Mouse (Mus musculus) layer of hippocampus, postnatal 14 days (tissue): ENCODE measurements at regions not wholly inside any gene's neighbourhood (a gene's known extent, or its start where the extent isn't known, plus 50 kb on each side); places are given as distances from the start of the nearest gene placed in this dataset.

Experiments used
- DNase-seq, 2 experiments: peaks; one replicate each; pipeline ENCODE4 v3.0.0; 2021 to 2022; ENCODE audit warnings: low spot score in 2 of 2, mixed read lengths in 1 of 2

DNA sequence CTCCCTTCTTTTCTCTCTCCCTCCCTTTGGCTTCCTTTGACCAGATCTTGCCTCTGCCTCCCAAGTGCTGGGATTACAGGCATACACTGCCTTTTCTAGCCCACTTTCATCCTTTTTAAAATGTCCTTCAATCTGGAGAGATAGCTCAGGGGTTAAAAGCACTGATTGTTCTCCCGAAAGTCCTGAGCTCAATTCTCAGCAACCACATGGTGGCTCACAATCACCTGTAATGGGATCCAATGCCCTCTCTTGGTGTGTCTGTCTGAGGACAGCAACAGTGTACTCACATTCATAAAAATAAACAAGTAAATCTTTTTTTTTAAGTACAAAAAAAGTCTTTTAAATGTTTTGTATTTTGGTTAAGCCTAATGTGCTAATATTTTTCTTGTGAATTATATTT, 158.4 kb upstream of the Rpl34 start:
- no peak for DNase-seq

GRCm38 (mm10) chr3:130887540-130888312, 157.5 kb upstream of the Rpl34 start:
- no peak for DNase-seq

GRCm38 (mm10) chr3:130885974-130886373, 155.8 kb upstream of the Rpl34 start:
- DNase-seq = no peak

DNA sequence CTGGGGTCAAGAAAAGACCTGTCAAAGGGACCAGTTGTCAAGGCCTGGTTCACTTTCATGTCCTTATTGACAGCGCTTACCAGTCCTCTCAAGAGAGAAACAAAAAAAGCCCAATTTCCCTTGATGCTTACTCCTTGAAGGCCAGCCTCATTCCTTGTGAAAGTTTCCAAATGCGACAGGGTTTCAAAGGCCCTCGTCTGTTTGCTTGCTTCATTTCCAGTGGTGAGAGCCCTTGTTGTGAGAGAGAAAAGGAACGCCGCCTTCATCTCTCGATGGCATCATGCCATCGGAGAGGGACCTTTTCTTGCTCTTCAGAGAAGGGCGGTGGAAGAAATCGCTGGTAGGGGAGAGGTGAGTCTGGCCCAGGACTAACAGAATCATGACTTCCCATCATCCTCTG, 154.2 kb upstream of the Rpl34 start:
- no peak for DNase-seq

- DNase-seq = no peak
These were observed 153.7 kb upstream of the Rpl34 start for GRCm38 (mm10) chr3:130883928-130884327.

GRCm38 (mm10) chr3:130883319-130883718, 153.1 kb upstream of the Rpl34 start:
- DNase-seq = no peak

- DNase-seq = no peak
These were observed 150.3 kb upstream of the Rpl34 start for GRCm38 (mm10) chr3:130880482-130880881.

DNA sequence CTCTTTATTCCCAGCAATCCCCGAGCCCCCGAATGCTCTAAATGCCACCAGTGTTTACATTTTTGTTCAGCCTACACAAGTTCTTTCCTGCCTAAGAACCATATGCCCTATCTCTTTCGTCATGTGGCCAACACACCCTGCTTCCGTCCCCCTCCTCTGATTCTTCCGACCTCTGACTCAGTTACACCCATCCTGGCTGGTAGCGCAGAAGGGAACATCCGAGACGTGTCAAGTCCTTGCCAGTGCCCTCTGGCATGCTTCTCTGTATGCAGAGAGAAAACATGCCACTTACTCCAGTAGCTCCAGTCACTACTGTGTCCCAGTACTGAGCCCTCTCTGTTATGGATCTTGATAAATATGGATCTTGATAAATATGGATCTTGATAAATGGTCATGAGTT, 149.3 kb upstream of the Rpl34 start:
- no peak for DNase-seq

GRCm38 (mm10) chr3:130878834-130879233, 148.6 kb upstream of the Rpl34 start:
- no peak for DNase-seq

DNA sequence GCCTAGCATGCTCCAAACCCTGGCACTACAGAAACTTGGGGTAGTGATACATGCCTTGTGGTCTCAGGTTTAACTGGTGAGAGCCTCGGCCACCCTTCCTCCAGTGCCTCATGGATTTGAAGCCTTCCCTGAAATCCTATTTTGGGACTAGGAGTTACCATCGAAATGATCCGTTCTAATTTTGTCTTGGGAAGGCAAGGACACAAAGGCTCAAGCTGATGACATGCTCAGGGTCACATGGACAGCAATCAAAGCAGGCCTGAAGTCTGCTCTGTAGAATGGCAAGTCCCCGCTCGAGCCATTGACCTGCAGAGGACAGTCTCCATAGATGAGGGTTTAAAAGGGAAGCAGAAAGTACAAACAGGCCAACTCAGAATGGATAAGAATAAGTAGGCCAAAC, 147.8 kb upstream of the Rpl34 start:
- DNase-seq = no peak

- peak in 1 of 2 experiments; percentile 12 for DNase-seq
These were observed 143.5 kb upstream of the Rpl34 start for GRCm38 (mm10) chr3:130873745-130874144.

- no peak for DNase-seq
These were observed 136.9 kb upstream of the Rpl34 start for GRCm38 (mm10) chr3:130866952-130867632.

DNA sequence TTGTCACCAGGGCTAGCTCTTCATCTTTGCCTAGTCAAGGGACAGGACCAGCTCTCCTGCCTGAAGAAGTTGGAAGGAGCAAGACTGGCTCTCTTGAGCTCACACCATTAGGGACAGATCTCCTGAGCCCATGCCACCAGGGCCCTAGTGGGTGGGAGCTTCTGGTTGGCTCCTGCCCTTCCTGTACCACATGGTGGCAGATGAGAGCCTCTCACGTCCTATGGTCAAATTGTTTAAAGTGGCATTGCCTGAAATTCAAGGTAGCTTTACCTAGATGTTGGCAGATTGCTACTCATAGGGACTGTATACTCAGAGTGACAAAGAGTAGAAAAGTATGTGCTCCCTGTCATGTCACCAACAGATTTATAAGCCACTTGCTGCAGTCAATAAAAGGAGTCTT, 134.6 kb upstream of the Rpl34 start:
- DNase-seq = no peak

DNA sequence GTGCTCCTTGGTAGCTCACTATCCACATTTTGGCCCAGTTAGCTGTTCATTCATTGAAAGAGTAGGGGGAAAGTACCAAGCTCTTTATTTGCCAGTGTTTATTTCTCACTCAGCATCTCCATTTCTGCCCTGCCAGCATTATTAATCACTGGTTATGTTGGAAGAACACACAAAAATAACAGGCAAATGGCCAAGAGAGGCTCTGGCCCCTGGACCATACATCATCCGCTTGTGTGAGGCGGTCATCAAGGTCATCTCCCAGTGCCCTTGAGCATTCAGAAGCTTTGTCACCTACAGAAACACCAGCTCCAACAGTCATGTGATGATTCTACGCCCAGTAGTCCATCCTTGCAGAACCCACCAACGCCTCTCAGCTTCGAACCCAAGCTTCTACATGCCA, 133.2 kb upstream of the Rpl34 start:
- DNase-seq = no peak

DNA sequence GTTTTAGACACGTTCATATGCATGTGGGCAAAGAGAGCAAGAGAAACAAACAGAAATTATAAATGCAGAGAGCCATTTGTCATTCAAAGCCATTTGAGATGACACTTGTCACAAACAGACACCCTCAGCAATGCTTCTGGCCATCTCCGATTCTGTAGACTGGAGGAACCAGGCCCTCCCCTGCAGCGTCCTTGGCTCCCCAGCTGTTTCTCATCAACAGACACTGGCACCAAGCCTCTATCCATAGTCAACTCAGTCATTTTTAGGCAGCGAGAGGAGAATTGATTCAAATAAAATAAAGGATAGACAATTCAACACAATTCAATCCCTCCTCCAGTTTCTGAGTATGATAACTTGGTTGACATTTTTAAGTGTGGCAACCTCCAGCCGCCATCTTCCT, 130.1 kb upstream of the Rpl34 start:
- DNase-seq = no peak

GRCm38 (mm10) chr3:130853866-130854265, 123.7 kb upstream of the Rpl34 start:
- no peak for DNase-seq

DNA sequence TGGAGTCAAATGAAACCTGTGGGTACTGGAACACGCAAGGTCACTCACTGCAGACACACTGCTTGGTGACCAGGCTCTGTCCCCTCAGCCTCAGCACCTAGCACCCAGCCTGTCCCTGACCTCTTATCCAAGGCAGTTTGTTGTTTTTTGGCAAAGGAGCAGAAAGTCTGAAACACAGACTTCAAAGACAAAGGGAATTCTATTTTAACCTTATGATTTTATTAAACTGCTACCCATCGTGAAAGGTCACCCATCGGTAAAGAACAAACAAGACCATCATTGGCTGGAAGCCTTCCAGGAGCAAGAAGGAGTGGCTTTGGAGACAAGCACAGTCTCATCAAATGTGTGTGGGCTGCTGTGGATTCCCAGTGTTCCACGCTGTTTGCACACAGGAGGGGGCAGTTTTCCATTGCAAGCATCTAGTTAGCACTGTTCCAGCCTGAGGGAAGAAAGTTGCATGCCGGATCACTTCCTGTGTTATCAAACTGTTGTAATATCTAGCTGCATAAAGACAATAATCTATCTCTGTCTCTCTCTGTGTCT, 120.6 kb upstream of the Rpl34 start:
- no peak for DNase-seq

DNA sequence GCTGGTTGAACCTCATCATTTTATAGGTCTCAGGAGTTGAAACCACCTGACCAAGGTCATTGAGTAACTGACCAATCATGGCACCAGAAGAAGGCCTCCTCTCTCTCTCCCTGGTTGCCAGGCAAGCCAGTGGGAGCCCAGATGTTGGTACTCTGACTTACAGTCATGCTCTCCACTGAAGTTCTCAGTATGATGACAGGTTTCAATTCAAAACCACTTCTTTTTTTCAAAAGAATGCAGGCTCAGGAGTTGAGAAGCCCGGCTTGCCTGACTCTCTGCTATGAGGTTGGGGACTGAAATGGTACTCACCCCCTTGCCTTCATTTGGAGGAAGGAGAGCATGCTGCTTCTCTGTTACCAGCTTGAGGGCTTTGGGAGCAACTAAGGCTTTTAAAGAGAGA, 111.6 kb upstream of the Rpl34 start:
- DNase-seq = no peak

DNA sequence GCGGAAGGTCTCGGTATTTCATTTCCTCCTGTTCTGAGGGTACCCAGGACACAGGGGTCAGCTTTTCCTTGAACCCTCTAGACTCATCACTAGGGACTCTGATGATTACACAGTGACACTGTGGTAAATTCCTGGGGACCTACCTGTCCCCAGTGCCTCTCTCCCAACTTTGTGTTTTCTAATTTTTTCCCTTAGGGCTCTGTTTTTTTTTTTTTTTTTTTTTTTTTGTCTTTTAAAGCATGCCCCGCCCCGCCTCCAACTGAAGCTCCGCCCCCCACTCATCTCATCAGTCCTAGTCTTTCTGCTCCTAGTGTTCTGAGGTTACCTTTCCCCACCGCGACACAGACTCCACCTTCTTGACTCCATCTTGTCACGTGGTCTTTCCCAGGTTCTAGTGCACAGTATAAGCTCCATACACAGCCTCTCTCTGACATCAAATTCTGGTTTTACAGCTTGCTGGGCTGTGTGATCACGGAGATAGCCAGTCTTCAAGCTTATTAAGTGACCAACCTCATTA, 109.8 kb upstream of the Rpl34 start:
- DNase-seq = no peak

GRCm38 (mm10) chr3:130838626-130839422, 108.6 kb upstream of the Rpl34 start:
- DNase-seq = peak; percentile 20 to 28

DNA sequence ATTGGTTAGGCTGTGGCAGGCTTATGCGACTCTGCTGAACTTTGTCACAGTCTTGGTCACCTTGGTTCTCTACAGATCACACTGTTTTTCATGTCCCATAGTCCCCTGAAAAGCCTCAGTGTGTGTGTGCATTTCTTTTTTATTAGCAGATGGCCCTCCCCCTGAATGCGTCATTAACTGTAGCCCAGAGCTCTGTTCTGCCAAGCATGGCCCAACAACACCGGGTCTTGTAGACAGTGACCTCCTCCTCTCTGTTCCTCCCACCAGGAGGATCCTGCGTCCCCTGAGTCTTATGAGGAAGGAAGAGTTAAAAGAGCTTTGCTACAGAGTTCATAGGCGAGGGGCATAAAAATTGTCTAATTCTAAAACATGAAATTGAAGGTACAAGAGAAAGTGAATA, 103.5 kb upstream of the Rpl34 start:
- no peak for DNase-seq

DNA sequence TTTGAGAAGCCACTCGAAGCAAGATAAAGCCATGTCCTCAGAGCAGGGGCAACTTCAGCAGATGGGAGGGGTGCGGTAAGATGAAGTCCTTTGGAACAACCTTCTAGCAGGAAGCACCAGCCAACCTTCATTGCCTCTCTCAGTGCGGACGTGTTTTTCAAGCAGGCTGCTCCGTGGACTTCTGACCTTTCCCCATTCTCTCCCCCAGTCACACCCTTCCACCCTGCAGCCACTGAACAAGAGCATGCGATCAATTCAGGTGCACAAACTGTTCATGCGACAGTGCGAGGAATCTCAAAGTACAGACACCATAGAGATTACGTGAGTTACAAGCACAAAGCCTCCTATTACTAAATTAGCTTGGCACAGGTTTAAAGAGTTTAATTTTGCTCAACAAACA, 102.9 kb upstream of the Rpl34 start:
- no peak for DNase-seq
